Mouse (Mus musculus) liver, embryonic 13.5 days (tissue): ENCODE measurements around the gene Tsr1. TPM values are rescaled to one million over a fixed set of nuclear protein-coding genes. Genes with fewer than 3 reads are reported as not detected.

Experiments
- ATAC-seq: fragments of 200-750 bp; cut with Nextera tagmentation; 2 replicates; pipeline ENCODE4 v1.8.0; 2017; ENCODE audit warnings: low read depth, mild to moderate bottlenecking, moderate number of reproducible peaks, moderate library complexity
- DNase-seq: peaks from one replicate; pipeline ENCODE4 v3.0.0; 2022
- H3K27ac ChIP-seq: fragments of 300-500 bp; sonication (generic); 2 replicates; pipeline ENCODE4 v1.5.1; 2015; ENCODE audit warnings: moderate library complexity, mild to moderate bottlenecking, inconsistent platforms
- H3K27me3 ChIP-seq: fragments of 300-500 bp; sonication (generic); 2 replicates; pipeline ENCODE4 v1.6.1; 2015; ENCODE audit warnings: mild to moderate bottlenecking, inconsistent platforms
- H3K36me3 ChIP-seq: fragments of 300-500 bp; sonication (generic); 2 replicates; pipeline ENCODE4 v1.6.1; 2015; ENCODE audit warnings: mild to moderate bottlenecking, inconsistent platforms
- H3K4me1 ChIP-seq: fragments of 300-500 bp; sonication (generic); replicated peaks from 2 replicates; pipeline ENCODE4 v1.6.1; 2015; ENCODE audit warnings: inconsistent platforms
- H3K4me2 ChIP-seq: fragments of 300-500 bp; sonication (generic); 2 replicates; pipeline ENCODE4 v1.6.1; 2015; ENCODE audit warnings: inconsistent platforms, mild to moderate bottlenecking, moderate library complexity
- H3K4me3 ChIP-seq: fragments of 300-500 bp; sonication (generic); replicated peaks from 2 replicates; pipeline ENCODE4 v1.5.1; 2015; ENCODE audit warnings: mild to moderate bottlenecking, inconsistent platforms
- H3K9ac ChIP-seq: fragments of 300-500 bp; sonication (generic); 2 replicates; pipeline ENCODE4 v1.6.1; 2015; ENCODE audit warnings: mild to moderate bottlenecking, inconsistent platforms
- H3K9me3 ChIP-seq: fragments of 300-500 bp; sonication (generic); replicated peaks from 2 replicates; pipeline ENCODE4 v1.6.1; 2016; ENCODE audit warnings: inconsistent platforms
- WGBS: fragments of 180-500 bp; shearing (Covaris S2); methylation state at CpG from one replicate; pipeline ENCODE4 v1.1.7; 2015; ENCODE audit not compliant: insufficient replicate concordance; 5-methylcytosine and 5-hydroxymethylcytosine counted together
- polyA plus RNA-seq: library from polyadenylated mRNA; unstranded; fragments of >200 nt; fragmentation: Nextera tagmentation; extraction: Ambion mirVana; gene quantifications from 2 replicates; pipeline ENCODE4 v1.2.1, GENCODE M21; 2015

Gene Tsr1
- polyA plus RNA-seq = 32.6 and 39.1 TPM in 2 replicates

DNA sequence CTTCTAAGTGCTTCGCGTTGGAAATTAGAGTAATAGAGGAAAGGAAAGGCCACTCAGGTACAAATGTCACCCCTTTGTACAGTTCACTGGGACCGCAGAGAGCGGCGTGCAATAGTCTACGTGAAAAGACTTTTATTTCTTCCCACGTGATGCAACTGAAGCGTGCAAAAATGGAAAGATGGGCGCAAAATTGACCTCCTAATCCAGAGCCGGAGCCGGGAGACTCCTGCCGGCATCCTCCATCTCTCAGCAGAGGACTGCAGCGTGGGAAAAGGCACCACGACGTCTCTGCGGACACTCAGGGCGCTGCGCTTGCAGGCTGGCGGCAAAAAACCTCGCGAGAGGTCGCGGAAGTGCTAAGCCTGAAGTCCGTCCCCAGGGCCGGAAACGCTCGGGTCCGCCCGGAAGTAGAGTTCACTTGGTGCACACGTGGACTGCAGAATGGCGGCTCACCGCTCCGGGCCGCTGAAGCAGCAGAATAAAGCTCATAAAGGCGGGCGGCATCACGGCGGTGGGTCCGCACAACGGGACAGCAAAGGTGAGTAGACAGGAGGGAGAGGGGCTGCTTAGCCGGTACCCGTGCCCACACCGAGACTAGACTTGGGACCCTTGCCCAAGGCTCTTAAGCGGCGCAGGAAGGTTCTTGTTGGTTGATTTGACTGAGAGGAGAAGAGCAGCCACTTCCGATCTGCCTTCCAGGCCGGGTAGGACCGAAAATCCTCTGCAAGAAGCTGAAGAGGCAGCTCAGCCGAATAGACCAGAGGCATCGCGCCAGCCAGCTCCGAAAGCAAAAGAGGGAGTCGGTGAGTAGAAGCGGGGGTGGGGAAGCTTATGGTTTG lies at the start of gene Tsr1:
Gene Tsr1, plus strand, starts transcription at position 394 of the 839 bp plus-strand sequence.
- Histone ChIP-seq H3K4me1 (peaks cover 54% of the 10 kb centered on the region), H3K4me3 (peak within 1 kb of the TSS; percentile 85), H3K36me3 (peaks cover 36% of the 10 kb centered on the region), H3K4me2 (peak within 1 kb of the TSS; percentile 99), H3K27ac (peak within 1 kb of the TSS; percentile 83), H3K27me3 (no peaks in the 10 kb centered on the region), H3K9ac (peak within 1 kb of the TSS; percentile 87), H3K9me3 (no peaks in the 10 kb centered on the region)
- DNase-seq (peak; percentile 84), ATAC-seq (peak; percentile 80)
- WGBS = under 1% methylated on average over 54 of the region's 54 CpGs

DNA sequence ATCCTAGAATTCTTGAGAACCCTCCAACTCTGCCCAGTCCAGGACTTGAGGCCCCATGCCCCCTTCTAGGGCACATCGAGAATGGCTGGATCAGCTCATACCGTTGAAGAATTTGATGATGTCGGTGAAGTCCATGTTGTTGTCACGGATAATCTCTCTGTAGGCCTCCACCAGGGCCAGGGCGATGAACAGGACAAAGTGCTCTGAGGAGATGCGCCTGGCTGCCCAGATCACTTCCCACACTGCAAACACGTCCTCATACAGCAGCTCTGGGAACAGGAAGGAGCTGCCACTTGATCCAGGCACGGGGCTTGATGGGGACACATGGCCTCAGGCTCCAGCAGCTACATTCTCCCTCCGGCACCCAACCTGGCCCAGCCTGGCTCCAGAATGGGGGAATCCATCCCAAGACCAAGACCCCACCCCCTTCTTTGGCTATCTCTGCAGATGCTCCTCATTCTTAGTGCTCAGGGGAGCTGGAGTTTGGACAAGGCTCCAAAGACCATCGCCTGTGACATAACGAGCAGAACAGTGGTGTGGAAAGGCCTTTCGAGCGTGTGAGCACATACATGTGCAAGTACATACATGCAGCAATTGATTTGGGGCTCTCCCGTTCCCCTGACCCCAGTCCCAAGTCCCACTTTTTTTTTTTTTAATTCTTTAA lies 46.7 kb upstream of the Tsr1 start:
- no peaks in the 10 kb centered on the region for H3K9me3 ChIP-seq
- H3K36me3 ChIP-seq = no peaks in the 10 kb centered on the region; the same call in 1 of the 2 replicates
- H3K4me2 ChIP-seq = no peak overlapping the region
- H3K27ac ChIP-seq = no peak overlapping the region; the same call in 1 of the 2 replicates
- ATAC-seq = no peak
- H3K9ac ChIP-seq = no peak overlapping the region
- no peaks in the 10 kb centered on the region for H3K27me3 ChIP-seq
- no peak overlapping the region for H3K4me3 ChIP-seq
- whole genome bisulfite sequencing = 78% methylated on average over 14 of the region's 14 CpGs
- peaks cover 16% of the 10 kb centered on the region for H3K4me1 ChIP-seq
- no peak for DNase-seq

DNA sequence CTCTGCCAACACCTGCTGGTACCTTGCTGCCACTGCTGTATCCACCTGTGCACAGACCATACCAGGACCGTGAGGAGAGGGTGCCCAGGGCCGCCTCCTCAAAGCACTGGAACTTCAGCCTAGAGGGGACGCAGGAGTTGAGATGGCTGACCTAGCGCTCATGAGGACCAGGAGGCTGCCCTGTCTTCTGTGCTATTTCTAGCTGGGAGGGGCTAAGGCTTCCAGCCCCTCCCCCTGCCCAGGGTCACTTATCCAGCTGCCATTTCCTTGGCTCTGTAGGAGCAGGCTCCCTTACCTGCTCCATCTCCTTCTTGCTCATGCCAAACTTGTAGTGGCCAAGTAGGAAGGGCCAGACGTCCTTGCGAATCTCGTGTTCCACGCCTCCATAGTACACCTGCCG lies 40.1 kb upstream of the Tsr1 start:
- Histone ChIP-seq H3K27me3 (no peaks in the 10 kb centered on the region), H3K4me2 (no peak overlapping the region), H3K4me1 (no peaks in the 10 kb centered on the region), H3K9me3 (no peaks in the 10 kb centered on the region), H3K27ac (no peak overlapping the region), H3K36me3 (no peaks in the 10 kb centered on the region; the same call in 1 of the 2 replicates), H3K4me3 (no peak overlapping the region), H3K9ac (no peak overlapping the region)
- DNase-seq = no peak
- ATAC-seq = no peak
- WGBS = 84% methylated on average over 9 of the region's 9 CpGs

DNA sequence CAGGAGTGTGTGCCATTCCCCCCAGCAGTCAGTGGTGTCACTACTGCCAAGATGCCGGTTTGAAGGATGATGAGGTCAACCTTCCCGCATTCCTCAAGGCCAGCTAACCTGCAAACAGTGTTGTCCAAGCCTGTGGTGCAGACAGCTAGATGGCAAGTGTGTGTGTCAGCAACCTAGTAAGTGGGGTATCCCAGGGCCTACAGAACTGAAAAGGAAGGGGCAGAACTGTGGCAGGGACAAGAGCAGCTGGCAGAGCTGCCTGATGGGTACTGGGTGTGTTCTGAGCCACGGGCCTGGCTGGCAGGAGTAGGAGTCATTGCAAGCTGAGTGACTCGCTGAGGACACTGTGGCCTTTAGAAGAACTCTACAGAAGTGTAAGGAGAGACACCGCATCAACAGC lies 35.7 kb upstream of the Tsr1 start:
- no peak overlapping the region for H3K9ac ChIP-seq
- H3K27me3 ChIP-seq = no peaks in the 10 kb centered on the region
- H3K36me3 ChIP-seq = no peaks in the 10 kb centered on the region
- WGBS = 81% methylated on average over 5 of the region's 5 CpGs
- no peak overlapping the region for H3K27ac ChIP-seq
- no peak overlapping the region for H3K4me3 ChIP-seq
- ATAC-seq = no peak
- H3K4me2 ChIP-seq = no peak overlapping the region
- no peaks in the 10 kb centered on the region for H3K4me1 ChIP-seq
- no peaks in the 10 kb centered on the region for H3K9me3 ChIP-seq
- no peak for DNase-seq

DNA sequence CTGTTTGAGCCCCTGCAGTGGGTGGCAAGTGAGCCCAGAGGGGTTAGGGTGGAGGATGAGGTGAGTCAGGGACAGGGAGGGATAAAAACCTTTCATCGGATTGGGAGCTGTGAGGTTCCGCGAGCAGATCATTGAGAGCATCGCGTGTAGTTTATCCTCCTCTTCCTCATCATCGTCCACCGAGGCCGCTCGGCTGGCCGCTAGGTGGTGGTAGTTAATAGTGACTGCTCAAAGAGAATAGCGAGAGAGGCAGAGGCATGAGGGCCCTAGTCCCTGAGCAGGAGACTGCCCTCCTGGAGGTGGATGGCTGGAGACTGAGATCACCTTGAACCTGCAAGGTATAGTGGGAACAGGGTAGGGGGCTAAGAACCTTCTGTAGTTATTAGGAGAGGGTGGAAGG lies 34.4 kb upstream of the Tsr1 start:
- no peaks in the 10 kb centered on the region for H3K27me3 ChIP-seq
- ATAC-seq = no peak; the same call in 1 of the 2 replicates
- no peaks in the 10 kb centered on the region for H3K4me1 ChIP-seq
- no peak overlapping the region for H3K27ac ChIP-seq
- 36% methylated on average over 11 of the region's 11 CpGs for WGBS
- no peaks in the 10 kb centered on the region for H3K36me3 ChIP-seq
- no peak overlapping the region for H3K4me2 ChIP-seq
- DNase-seq = no peak
- H3K4me3 ChIP-seq = no peak overlapping the region
- no peaks in the 10 kb centered on the region for H3K9me3 ChIP-seq
- no peak overlapping the region for H3K9ac ChIP-seq

DNA sequence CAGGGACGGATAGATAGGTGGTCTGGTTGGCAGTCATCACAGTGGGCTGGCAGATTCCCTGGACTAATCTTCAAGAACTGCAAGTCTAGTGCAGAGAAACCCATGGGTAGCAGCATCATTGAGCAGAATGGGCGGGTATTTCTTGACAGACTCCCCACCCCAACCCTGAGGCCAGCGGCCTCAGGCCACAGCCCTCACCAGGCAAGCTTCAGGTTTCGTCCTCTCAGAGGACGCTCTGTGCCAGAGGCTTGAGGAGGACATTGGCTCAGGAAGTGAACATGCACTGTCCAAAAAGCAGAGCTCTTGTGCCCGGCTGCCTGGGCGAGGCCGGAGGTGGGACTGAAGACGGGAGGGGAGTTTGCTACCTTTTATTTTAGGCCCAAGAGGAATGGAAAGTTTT lies 33.5 kb upstream of the Tsr1 start:
- Histone ChIP-seq H3K4me1 (no peaks in the 10 kb centered on the region), H3K9me3 (no peaks in the 10 kb centered on the region), H3K4me3 (no peak overlapping the region), H3K27me3 (no peaks in the 10 kb centered on the region), H3K4me2 (no peak overlapping the region), H3K27ac (no peak overlapping the region), H3K36me3 (no peaks in the 10 kb centered on the region), H3K9ac (no peak overlapping the region)
- 79% methylated on average over 9 of the region's 9 CpGs for WGBS
- DNase-seq = no peak
- ATAC-seq = no peak

DNA sequence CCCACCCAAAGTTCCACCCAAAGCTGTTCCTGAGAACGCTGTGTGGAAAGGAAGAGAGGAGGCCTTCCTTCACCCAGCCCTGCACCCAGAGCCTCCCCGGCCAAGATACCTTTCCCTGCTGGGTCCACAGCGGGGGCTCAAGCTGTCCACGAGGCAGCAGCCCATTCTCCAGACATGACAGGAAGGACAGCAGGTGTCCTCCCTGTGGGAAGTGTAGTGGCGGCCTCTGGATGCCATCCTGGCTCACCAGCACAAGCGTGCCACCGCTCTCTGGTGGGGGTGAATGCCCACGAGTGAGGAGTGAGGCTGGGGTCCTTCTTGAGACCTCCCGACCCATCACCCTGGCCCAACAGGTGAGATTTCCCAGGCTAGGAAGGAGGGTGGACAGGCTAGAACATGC lies 32.6 kb upstream of the Tsr1 start:
- no peak for ATAC-seq
- H3K27ac ChIP-seq = no peak overlapping the region
- H3K27me3 ChIP-seq = no peaks in the 10 kb centered on the region
- no peak overlapping the region for H3K4me2 ChIP-seq
- no peaks in the 10 kb centered on the region for H3K36me3 ChIP-seq
- no peaks in the 10 kb centered on the region for H3K9me3 ChIP-seq
- 77% methylated on average over 9 of the region's 9 CpGs for WGBS
- H3K4me1 ChIP-seq = no peaks in the 10 kb centered on the region
- DNase-seq = no peak
- no peak overlapping the region for H3K4me3 ChIP-seq
- no peak overlapping the region for H3K9ac ChIP-seq

DNA sequence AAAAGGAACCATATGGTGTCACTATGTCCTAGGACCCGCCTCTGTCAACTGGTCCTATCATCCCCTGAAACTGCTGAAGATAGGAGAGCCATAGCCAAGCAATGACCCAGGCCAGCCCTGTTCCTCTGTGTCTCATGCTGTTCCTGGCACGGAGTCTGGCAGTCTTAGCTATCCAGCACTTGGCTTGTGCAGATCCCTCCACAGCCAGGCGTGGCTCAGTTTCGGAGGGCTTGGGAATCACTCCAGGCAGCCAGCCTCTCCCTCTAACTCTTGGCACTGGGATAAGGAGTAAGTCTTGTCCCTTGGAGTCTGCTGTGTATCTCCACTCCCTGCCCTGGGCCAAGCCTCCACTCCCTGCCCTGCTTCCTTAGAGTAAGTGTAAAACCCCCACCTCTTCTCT lies 31.2 kb upstream of the Tsr1 start:
- no peaks in the 10 kb centered on the region for H3K27me3 ChIP-seq
- no peak for ATAC-seq
- no peak overlapping the region for H3K9ac ChIP-seq
- no peak for DNase-seq
- 76% methylated on average over 4 of the region's 4 CpGs for WGBS
- H3K9me3 ChIP-seq = no peaks in the 10 kb centered on the region
- no peak overlapping the region for H3K4me3 ChIP-seq
- H3K4me1 ChIP-seq = no peaks in the 10 kb centered on the region
- no peaks in the 10 kb centered on the region for H3K36me3 ChIP-seq
- no peak overlapping the region for H3K27ac ChIP-seq
- no peak overlapping the region for H3K4me2 ChIP-seq

DNA sequence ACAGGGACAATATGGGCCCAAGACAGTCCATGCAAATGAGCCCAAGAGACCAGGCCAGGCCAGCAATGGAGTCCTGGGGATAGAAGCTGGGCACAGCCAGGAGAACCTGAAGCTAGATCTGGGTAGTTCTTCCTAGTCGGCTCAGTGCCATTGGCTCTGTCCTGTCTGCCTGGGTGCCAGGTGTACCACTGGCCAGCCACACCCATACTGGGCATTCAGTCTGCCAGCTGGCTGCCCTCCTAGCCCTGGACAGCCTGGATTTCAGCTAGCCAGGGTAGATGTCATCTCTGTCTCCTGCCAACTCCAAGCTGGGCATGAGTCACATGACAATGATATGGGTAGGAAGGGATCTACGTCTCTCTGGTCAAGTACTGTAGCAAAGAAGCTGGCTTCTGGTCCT lies 30.7 kb upstream of the Tsr1 start:
- 77% methylated on average over 2 of the region's 2 CpGs for WGBS

DNA sequence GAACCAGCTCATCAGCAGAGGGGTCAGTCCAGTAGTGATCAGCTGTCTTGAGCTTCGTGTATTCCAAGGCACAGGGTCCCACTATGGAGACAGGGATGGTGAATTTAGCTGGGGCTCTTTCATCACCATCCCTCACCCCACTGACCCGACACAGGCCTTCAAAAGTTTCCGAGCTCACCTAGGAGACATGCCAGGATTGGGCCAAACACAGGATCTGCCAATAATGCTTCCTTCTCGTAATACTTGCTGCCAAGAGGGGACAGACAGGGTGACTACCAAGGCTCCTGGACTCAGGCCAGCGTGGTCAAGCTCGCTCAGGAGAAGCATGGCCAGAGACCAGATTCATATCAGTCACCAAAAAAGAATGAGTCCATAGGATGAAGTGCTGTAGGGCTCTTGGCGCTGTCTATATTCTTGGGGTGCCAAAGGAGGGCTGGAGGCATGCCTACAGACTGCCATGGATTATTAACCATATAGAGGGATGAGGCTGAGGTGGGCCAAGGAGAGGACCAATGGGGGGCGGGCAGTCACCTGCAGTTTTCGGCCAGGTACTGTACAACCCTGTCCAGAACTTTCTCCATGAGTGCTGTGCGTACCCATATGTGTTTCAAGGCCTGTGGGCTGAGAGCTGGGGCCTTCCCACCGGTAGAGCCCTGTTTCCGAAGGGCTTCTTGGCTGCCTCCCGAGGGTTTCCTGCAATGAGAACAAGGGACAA lies 29.7 kb upstream of the Tsr1 start:
- no peak for DNase-seq
- H3K4me2 ChIP-seq = no peak overlapping the region
- 74% methylated on average over 13 of the region's 13 CpGs for WGBS

More for the DNA sequence above, 30.7 kb upstream of the Tsr1 start:
- no peaks in the 10 kb centered on the region for H3K36me3 ChIP-seq
- H3K9me3 ChIP-seq = no peaks in the 10 kb centered on the region
- H3K9ac ChIP-seq = no peak overlapping the region
- DNase-seq (no peak), ATAC-seq (no peak)
- no peak overlapping the region for H3K4me3 ChIP-seq
- no peaks in the 10 kb centered on the region for H3K27me3 ChIP-seq
- H3K27ac ChIP-seq = no peak overlapping the region
- no peak overlapping the region for H3K4me2 ChIP-seq
- H3K4me1 ChIP-seq = peaks cover 4% of the 10 kb centered on the region; the same call in 1 of the 2 replicates

DNA sequence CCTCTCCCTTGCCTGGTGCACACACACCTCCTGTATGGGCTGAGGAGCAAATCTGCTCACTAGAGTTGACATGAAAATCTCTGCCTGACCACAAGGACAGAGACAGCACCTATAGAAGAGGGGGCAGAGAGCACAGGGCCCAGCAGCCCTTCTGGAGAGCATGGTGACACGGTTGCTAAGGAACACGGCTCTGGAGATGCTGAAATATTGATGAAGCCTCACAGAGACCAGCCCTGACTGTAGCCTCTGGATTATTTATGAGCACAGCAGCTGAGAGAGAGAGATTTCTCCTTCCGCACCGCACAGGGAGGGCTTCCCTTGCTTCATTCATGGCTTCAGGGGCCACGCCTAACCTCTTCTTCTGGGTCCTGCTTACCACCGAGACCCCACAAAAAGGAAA lies 28.3 kb upstream of the Tsr1 start:
- no peak for ATAC-seq
- WGBS = 70% methylated on average over 6 of the region's 6 CpGs

More for the DNA sequence above, 29.7 kb upstream of the Tsr1 start:
- Histone ChIP-seq H3K4me3 (no peak overlapping the region), H3K27ac (no peak overlapping the region), H3K4me1 (peaks cover 5% of the 10 kb centered on the region; the same call in 1 of the 2 replicates), H3K9me3 (no peaks in the 10 kb centered on the region), H3K36me3 (no peaks in the 10 kb centered on the region), H3K27me3 (no peaks in the 10 kb centered on the region), H3K9ac (no peak overlapping the region)
- no peak for ATAC-seq

More for the DNA sequence above, 28.3 kb upstream of the Tsr1 start:
- Histone ChIP-seq H3K4me3 (no peak overlapping the region), H3K36me3 (no peaks in the 10 kb centered on the region), H3K9me3 (no peaks in the 10 kb centered on the region), H3K9ac (no peak overlapping the region), H3K4me2 (no peak overlapping the region), H3K4me1 (peaks cover 5% of the 10 kb centered on the region; the same call in 1 of the 2 replicates), H3K27ac (no peak overlapping the region), H3K27me3 (no peaks in the 10 kb centered on the region)
- DNase-seq = no peak
